Mouse (Mus musculus): ENCODE results near the gene C1qtnf5.

The C1qtnf5 gene

GRCm38 (mm10) chr9:44078955-44079756 is 27.9 kb upstream of the C1qtnf5 start:
- DNase-seq (ENCODE audit: low spot score in 2 of 2), result no peak

GRCm38 (mm10) chr9:44079997-44080780 is 26.9 kb upstream of the C1qtnf5 start:
- DNase-seq (ENCODE audit: low spot score in 2 of 2), result no peak

- DNase-seq (ENCODE audit: low spot score in 2 of 2), result no peak
Measured at GRCm38 (mm10) chr9:44080953-44081352, 26.1 kb upstream of the C1qtnf5 start.

- no peak for DNase-seq (ENCODE audit: low spot score in 2 of 2)
Measured at GRCm38 (mm10) chr9:44081581-44081980, 25.5 kb upstream of the C1qtnf5 start.

- DNase-seq (ENCODE audit: low spot score in 2 of 2), result no peak
Measured at GRCm38 (mm10) chr9:44082266-44082665, 24.8 kb upstream of the C1qtnf5 start.

GRCm38 (mm10) chr9:44083392-44084121 is 23.5 kb upstream of the C1qtnf5 start:
- DNase-seq (ENCODE audit: low spot score in 2 of 2), result no peak

- no peak for DNase-seq (ENCODE audit: low spot score in 2 of 2)
Measured at GRCm38 (mm10) chr9:44084236-44084635, 22.8 kb upstream of the C1qtnf5 start.

GRCm38 (mm10) chr9:44084659-44085229 is 22.3 kb upstream of the C1qtnf5 start:
- peak; percentile 75 to 78 for DNase-seq (ENCODE audit: low spot score in 2 of 2)

- DNase-seq (ENCODE audit: low spot score in 2 of 2), result no peak
Measured at GRCm38 (mm10) chr9:44085276-44085675, 21.8 kb upstream of the C1qtnf5 start.

GRCm38 (mm10) chr9:44085741-44086665 is 21.0 kb upstream of the C1qtnf5 start:
- DNase-seq (ENCODE audit: low spot score in 2 of 2), result no peak

GRCm38 (mm10) chr9:44086960-44087359 is 20.1 kb upstream of the C1qtnf5 start:
- no peak for DNase-seq (ENCODE audit: low spot score in 2 of 2)

GRCm38 (mm10) chr9:44087761-44088455 is 19.1 kb upstream of the C1qtnf5 start:
- DNase-seq (ENCODE audit: low spot score in 2 of 2), result no peak

GRCm38 (mm10) chr9:44088877-44089608 is 18.0 kb upstream of the C1qtnf5 start:
- DNase-seq (ENCODE audit: low spot score in 2 of 2), result no peak

GRCm38 (mm10) chr9:44093612-44094503 is 13.2 kb upstream of the C1qtnf5 start:
- DNase-seq (ENCODE audit: low spot score in 2 of 2), result peak; percentile 57 to 80

GRCm38 (mm10) chr9:44094737-44095136 is 12.3 kb upstream of the C1qtnf5 start:
- no peak for DNase-seq (ENCODE audit: low spot score in 2 of 2)

- no peak for DNase-seq (ENCODE audit: low spot score in 2 of 2)
Measured at GRCm38 (mm10) chr9:44095781-44096180, 11.3 kb upstream of the C1qtnf5 start.

GRCm38 (mm10) chr9:44096536-44096935 is 10.5 kb upstream of the C1qtnf5 start:
- DNase-seq (ENCODE audit: low spot score in 2 of 2), result no peak

- DNase-seq (ENCODE audit: low spot score in 2 of 2), result no peak
Measured at GRCm38 (mm10) chr9:44101490-44101889, 5.6 kb upstream of the C1qtnf5 start, which contains the start of gene Mfrp. Gene Mfrp (plus strand): TSS chr9:44101729.

All from natural killer cell, adult 2 months (primary cell).